Mouse (Mus musculus) olfactory bulb, adult 2 months (tissue): ENCODE results near the gene Hist1h1c.

Experiments
- CTCF ChIP-seq: fragments of 200-500 bp; IDR thresholded peaks from 2 replicates; pipeline ENCODE4 v1.5.1; 2012; ENCODE audit warnings: low read depth, mild to moderate bottlenecking, low read length, moderate library complexity; ENCODE audit not compliant: insufficient read depth
- POLR2A ChIP-seq: fragments of 200-500 bp; IDR thresholded peaks from 2 replicates; pipeline ENCODE4 v1.6.1; 2012; ENCODE audit warnings: mild to moderate bottlenecking, low read depth, low read length, moderate library complexity; ENCODE audit not compliant: insufficient read depth

DNA sequence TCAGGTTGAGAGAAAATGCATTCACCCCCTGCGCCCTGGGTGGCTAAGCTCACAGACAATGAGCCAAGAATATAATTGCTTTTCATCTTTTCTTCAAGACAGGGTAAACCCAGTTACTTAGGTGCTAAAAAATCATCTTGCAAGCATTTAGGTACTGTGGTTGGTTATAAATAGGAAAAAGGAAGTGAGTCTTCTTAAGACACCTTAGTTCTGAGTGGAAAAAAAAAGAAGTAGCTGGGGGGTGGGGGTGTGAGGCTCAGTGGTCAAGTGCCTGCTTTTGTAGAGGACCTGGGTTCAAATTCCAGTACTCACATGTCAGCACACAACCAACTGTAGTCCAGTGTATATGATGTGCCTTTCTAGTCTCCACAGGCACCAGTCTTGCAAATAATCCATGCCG lies 49.7 kb upstream of the Hist1h1c start:
- TF ChIP-seq CTCF = no peak
- TF ChIP-seq POLR2A = no peak
